Mouse (Mus musculus) fat pad, adult 2 months (tissue): Measurements from ENCODE around the gene Astn2.

Experiments used
- DNase-seq: peaks from one replicate; pipeline ENCODE4 v3.0.0-alpha.2; 2011; ENCODE audit warnings: low read depth, low spot score; ENCODE audit errors: extremely low read depth

Astn2 gene

GRCm38 (mm10) chr4:65430804-65431203, 973.6 kb downstream of the Astn2 start:
- no peak for DNase-seq

- no peak for DNase-seq
These were observed 976.9 kb downstream of the Astn2 start for GRCm38 (mm10) chr4:65427480-65427879.

GRCm38 (mm10) chr4:65426437-65426836, 978.0 kb downstream of the Astn2 start:
- DNase-seq: no peak

GRCm38 (mm10) chr4:65423068-65423625, 981.3 kb downstream of the Astn2 start:
- DNase-seq: no peak

GRCm38 (mm10) chr4:65421272-65421671, 983.1 kb downstream of the Astn2 start:
- DNase-seq: no peak

- DNase-seq: no peak
These were observed 983.9 kb downstream of the Astn2 start for GRCm38 (mm10) chr4:65420511-65420931.

GRCm38 (mm10) chr4:65415507-65415906, 988.9 kb downstream of the Astn2 start:
- no peak for DNase-seq

- DNase-seq: no peak
These were observed 1001.4 kb downstream of the Astn2 start for GRCm38 (mm10) chr4:65402836-65403634.

- no peak for DNase-seq
These were observed 1002.1 kb downstream of the Astn2 start for GRCm38 (mm10) chr4:65402286-65402685.

- no peak for DNase-seq
These were observed 1005.0 kb downstream of the Astn2 start for GRCm38 (mm10) chr4:65399457-65399856.

GRCm38 (mm10) chr4:65396806-65397205, 1007.6 kb downstream of the Astn2 start:
- DNase-seq: no peak

GRCm38 (mm10) chr4:65391001-65391400, 1013.4 kb downstream of the Astn2 start:
- no peak for DNase-seq

GRCm38 (mm10) chr4:65383070-65383469, 1021.3 kb downstream of the Astn2 start:
- DNase-seq: no peak

- DNase-seq: no peak
These were observed 1025.0 kb downstream of the Astn2 start for GRCm38 (mm10) chr4:65379461-65379860.

- no peak for DNase-seq
These were observed 1027.8 kb downstream of the Astn2 start for GRCm38 (mm10) chr4:65376571-65376970.

- DNase-seq: no peak
These were observed 1030.6 kb downstream of the Astn2 start for GRCm38 (mm10) chr4:65373841-65374240.

GRCm38 (mm10) chr4:65372731-65373130, 1031.7 kb downstream of the Astn2 start:
- peak; percentile 57 for DNase-seq

- DNase-seq: no peak
These were observed 1037.3 kb downstream of the Astn2 start for GRCm38 (mm10) chr4:65367135-65367534.

GRCm38 (mm10) chr4:65354580-65354979, 1049.8 kb downstream of the Astn2 start:
- DNase-seq: no peak

GRCm38 (mm10) chr4:65350521-65350920, 1053.9 kb downstream of the Astn2 start:
- no peak for DNase-seq

- DNase-seq: no peak
These were observed 1062.6 kb downstream of the Astn2 start for GRCm38 (mm10) chr4:65341766-65342165.

- no peak for DNase-seq
These were observed 1070.7 kb downstream of the Astn2 start for GRCm38 (mm10) chr4:65333718-65334117.
